Mouse (Mus musculus) intestine, embryonic 16.5 days (tissue): ENCODE results near the gene Nfic. TPM values are rescaled to one million over a fixed set of nuclear protein-coding genes. Genes with fewer than 3 reads are reported as not detected.
A peak's percentile ranks its signal among the peaks of the same experiment; 100 is the strongest.

ENCODE experiments used
- ATAC-seq: fragments of 200-750 bp; cut with Nextera tagmentation; 2 replicates; pipeline ENCODE4 v1.8.0; 2017; ENCODE audit warnings: moderate TSS enrichment, moderate library complexity
- H3K27ac ChIP-seq: fragments of 300-500 bp; sonication (generic); 2 replicates; pipeline ENCODE4 v1.5.1; 2014; ENCODE audit warnings: mild to moderate bottlenecking, low read length
- H3K27me3 ChIP-seq: fragments of 300-500 bp; sonication (generic); replicated peaks from 2 replicates; pipeline ENCODE4 v1.6.1; 2014; ENCODE audit warnings: low read length, control low read depth, mixed read lengths; ENCODE audit not compliant: control insufficient read depth, insufficient read depth
- H3K36me3 ChIP-seq: fragments of 300-500 bp; sonication (generic); 2 replicates; pipeline ENCODE4 v1.6.1; 2014; ENCODE audit warnings: low read length, control low read depth; ENCODE audit not compliant: control insufficient read depth, insufficient read depth
- H3K4me1 ChIP-seq: fragments of 300-500 bp; sonication (generic); 2 replicates; pipeline ENCODE4 v1.6.1; 2014; ENCODE audit warnings: low read length, control low read depth, mixed read lengths; ENCODE audit not compliant: control insufficient read depth, insufficient read depth
- H3K4me2 ChIP-seq: fragments of 300-500 bp; sonication (generic); 2 replicates; pipeline ENCODE4 v1.6.1; 2014; ENCODE audit warnings: low read depth, low read length, control low read depth
- H3K4me3 ChIP-seq: fragments of 300-500 bp; sonication (generic); 2 replicates; pipeline ENCODE4 v1.5.1; 2014; ENCODE audit warnings: mild to moderate bottlenecking, low read length
- H3K9ac ChIP-seq: fragments of 300-500 bp; sonication (generic); 2 replicates; pipeline ENCODE4 v1.6.1; 2014; ENCODE audit warnings: low read depth, low read length
- H3K9me3 ChIP-seq: fragments of 300-500 bp; sonication (generic); 2 replicates; pipeline ENCODE4 v1.6.1; 2016; ENCODE audit warnings: low read length, control low read depth; ENCODE audit not compliant: control insufficient read depth
- WGBS: fragments of 180-500 bp; shearing (Covaris S2); extraction: QIAGEN DNeasy Blood & Tissue Kit; methylation state at CpG from one replicate; pipeline ENCODE4 v1.1.7; 2014; 5-methylcytosine and 5-hydroxymethylcytosine counted together
- polyA plus RNA-seq: library from polyadenylated mRNA; unstranded; fragments of >200 nt; fragmentation: Nextera tagmentation; extraction: Ambion mirVana; gene quantifications from 2 replicates; pipeline ENCODE4 v1.2.1, GENCODE M21; 2015

Nfic gene
- polyA plus RNA-seq, 1 experiment from 2014 or later, result 49.8 TPM

DNA sequence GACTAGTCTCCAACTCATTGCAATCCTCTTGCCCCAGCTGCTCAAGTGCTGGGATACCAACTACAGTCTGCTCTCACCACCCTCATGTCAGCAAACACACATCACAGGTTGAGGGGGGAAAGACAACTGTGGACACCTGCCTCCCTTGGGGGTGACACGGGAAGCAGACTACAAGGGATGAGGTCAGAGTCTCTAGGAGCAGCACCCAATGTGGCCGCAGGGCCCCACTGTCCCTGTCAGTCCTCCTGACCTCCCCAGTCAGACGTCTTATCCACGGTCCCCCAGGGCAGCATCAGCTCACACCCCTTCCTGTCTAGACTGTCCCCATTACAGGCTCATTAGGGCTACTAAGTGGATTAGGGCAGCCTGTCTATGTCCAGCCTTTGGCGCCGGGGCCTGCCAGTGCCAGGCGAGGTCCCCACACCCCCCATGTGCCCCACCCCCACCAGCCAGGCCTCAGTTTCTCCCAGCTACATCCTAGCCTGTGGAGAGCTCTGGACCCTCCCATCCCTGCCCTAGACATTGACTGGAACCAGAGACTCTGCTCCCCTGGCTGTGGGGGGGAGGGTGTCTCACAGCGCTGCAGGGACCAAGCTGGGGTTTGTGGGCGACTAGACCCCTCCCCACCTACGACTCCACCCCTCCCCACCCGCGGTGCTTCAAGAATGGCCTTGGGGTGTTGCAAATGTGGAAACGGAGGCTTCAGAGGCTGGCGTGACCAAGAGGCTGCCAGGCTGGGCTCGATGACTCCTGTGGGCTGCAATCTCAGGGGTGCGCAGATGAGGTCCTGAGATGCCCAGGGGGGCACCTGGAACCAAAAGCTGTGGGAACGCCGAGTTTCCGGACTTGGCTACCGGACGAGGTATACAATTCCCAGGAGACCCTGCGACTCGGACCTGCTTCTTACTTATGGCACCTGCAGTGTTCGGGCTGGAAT lies 48.7 kb downstream of the Nfic start:
- peak overlapping the region; percentile 51 for H3K9ac ChIP-seq
- no peaks in the 10 kb centered on the region for H3K9me3 ChIP-seq
- no peak overlapping the region for H3K27ac ChIP-seq
- WGBS, result 41% methylated on average over 24 of the region's 24 CpGs
- no peak for ATAC-seq
- H3K4me3 ChIP-seq, result peak overlapping the region; percentile 28; the same call in 1 of the 2 replicates
- peak overlapping the region; percentile 41 for H3K4me2 ChIP-seq
- H3K36me3 ChIP-seq, result peaks cover 10% of the 10 kb centered on the region
- peaks cover 4% of the 10 kb centered on the region; the same call in 1 of the 2 replicates for H3K27me3 ChIP-seq
- H3K4me1 ChIP-seq, result peaks cover 70% of the 10 kb centered on the region

DNA sequence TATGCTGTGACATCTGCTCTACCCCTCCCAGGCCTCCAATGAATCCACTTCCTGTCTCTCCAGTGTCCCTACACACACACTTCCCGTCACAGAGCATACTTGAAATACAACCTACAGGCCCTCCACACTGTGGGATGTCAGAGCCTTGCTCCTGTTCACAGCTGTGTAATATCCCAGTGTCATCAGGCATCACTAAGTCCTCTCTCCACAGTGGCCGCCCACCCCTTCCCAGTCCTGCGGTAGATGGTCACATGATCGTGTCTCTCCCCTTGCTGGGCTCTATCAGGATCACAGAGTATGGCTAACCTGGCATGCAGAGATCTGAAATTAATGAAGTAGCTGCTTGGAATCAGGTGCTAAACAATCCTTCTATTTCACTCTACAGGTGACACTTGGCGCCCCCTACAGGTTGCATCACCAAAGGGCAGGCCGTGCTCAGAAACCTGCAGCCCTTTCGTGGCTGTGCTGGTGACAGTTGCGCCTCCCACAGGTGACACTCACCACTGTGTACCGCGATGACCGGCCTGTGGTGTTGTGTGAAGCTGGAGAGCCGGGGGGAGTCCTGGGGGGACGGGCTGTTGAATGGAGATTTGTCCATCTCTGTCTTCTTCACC lies 49.7 kb downstream of the Nfic start:
- Histone ChIP-seq H3K4me2 (no peak overlapping the region), H3K27me3 (peaks cover 4% of the 10 kb centered on the region; the same call in 1 of the 2 replicates), H3K4me1 (peaks cover 68% of the 10 kb centered on the region), H3K9ac (no peak overlapping the region), H3K9me3 (no peaks in the 10 kb centered on the region), H3K36me3 (peaks cover 10% of the 10 kb centered on the region), H3K27ac (no peak overlapping the region), H3K4me3 (no peak overlapping the region)
- ATAC-seq, result no peak
- 51% methylated on average over 13 of the region's 13 CpGs for WGBS

DNA sequence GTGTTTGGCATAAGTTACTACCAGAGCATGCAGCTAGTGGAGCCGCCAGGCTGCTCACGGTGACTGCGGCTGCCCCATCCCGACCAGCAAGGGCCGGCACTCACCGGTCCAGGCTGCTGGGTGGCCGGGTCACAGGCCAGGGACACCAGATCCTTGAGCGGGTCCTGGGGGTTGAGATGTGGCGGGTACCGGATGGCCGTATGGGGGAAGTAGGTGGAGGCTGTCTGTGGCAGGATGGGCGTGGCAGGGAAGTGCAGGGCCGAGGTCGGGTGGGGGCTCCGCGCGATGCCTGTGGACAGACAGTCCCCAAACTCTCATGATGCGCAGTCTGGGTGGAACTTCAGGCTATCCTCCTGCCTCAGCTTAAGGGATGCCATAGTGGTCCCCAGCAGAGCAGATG lies 50.7 kb downstream of the Nfic start:
- H3K9me3 ChIP-seq, result no peaks in the 10 kb centered on the region
- H3K36me3 ChIP-seq, result peaks cover 14% of the 10 kb centered on the region
- 0 out of 2 replicates have a peak overlapping the region, but pooled peaks have one; percentile 4 for H3K9ac ChIP-seq
- peaks cover 4% of the 10 kb centered on the region; the same call in 1 of the 2 replicates for H3K27me3 ChIP-seq
- ATAC-seq, result no peak
- no peak overlapping the region for H3K4me3 ChIP-seq
- H3K27ac ChIP-seq, result no peak overlapping the region
- WGBS, result 60% methylated on average over 18 of the region's 18 CpGs
- peaks cover 60% of the 10 kb centered on the region for H3K4me1 ChIP-seq
- no peak overlapping the region for H3K4me2 ChIP-seq

DNA sequence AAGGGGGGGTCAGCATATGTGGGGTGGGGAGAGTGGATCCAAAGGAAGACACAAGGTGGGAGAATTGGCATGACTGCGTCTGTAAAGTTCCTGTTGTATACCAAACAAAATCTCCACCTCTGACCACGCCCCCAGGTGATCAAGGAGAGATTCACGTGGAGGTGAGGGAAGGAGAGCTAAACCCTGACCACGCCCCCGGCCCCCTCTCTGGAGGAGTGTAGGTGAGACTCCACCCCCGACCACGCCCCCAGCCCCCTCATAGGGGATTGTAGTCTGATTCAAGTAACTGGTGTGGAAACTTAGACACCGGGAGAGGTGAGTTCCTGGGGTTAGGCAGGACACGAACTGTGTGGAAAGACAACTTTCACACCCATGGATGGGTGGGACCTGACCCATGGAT lies 51.4 kb downstream of the Nfic start:
- no peak overlapping the region for H3K4me3 ChIP-seq
- 29% methylated on average over 9 of the region's 9 CpGs for WGBS
- no peak for ATAC-seq
- H3K4me2 ChIP-seq, result no peak overlapping the region
- peaks cover 14% of the 10 kb centered on the region for H3K36me3 ChIP-seq
- H3K9ac ChIP-seq, result no peak overlapping the region
- no peak overlapping the region for H3K27ac ChIP-seq
- peaks cover 57% of the 10 kb centered on the region for H3K4me1 ChIP-seq
- H3K27me3 ChIP-seq, result peaks cover 4% of the 10 kb centered on the region; the same call in 1 of the 2 replicates
- H3K9me3 ChIP-seq, result no peaks in the 10 kb centered on the region

DNA sequence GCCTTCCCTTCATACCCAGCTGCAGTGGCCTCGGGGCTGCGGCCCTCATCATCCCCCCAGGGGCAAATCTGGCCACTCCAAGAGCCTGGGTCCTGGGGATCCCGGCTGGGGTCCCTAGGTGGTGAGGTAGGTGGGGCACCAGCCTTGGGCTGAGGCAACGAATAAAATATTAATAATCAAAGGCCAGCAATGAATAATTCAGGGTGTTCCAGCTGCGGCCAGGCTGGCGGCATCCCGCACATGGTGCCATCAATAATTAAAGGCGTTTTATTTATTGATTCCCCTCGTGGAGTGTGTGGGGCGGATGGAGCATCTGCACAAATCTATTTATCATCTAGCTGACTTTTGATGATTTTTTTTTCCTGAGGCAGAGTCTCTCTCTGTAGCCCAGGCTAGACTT lies 51.9 kb downstream of the Nfic start:
- Histone ChIP-seq H3K9me3 (no peaks in the 10 kb centered on the region), H3K4me1 (peaks cover 52% of the 10 kb centered on the region), H3K4me2 (no peak overlapping the region), H3K27ac (no peak overlapping the region), H3K4me3 (no peak overlapping the region), H3K9ac (peak overlapping the region; percentile 56; the same call in 1 of the 2 replicates), H3K27me3 (peaks cover 4% of the 10 kb centered on the region; the same call in 1 of the 2 replicates), H3K36me3 (peaks cover 14% of the 10 kb centered on the region)
- no peak for ATAC-seq
- WGBS, result 60% methylated on average over 10 of the region's 10 CpGs

DNA sequence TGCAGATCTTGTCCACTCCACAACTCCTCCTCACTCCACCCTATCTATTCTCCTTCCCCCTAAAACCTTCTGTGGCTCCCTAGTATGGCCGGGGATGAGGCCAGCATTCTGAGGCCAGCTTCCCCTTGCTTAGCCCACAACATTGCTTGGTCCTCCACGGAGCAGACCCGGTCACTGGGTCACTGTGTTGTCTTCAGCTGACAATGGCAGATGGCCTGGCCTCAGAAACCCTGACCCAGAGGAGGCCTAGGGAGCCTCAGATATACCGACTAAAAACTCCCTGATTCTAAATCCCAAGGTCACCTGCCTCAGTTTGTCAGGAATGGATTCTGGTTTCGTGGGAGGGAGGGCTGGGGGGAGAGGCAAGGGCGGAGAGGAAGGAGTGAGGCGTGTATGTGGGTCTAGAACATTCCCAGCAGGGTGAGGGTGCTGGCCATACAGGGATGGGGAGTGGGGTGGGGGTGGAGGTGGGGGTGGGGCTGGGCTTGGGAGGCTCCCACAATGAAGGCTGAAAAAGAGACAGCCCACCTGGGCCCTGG lies 53.1 kb downstream of the Nfic start:
- ATAC-seq, result no peak
- WGBS, result 31% methylated on average over 7 of the region's 7 CpGs
- Histone ChIP-seq H3K27me3 (peaks cover 4% of the 10 kb centered on the region; the same call in 1 of the 2 replicates), H3K9me3 (no peaks in the 10 kb centered on the region), H3K9ac (peak overlapping the region; percentile 56), H3K4me3 (0 out of 2 replicates have a peak overlapping the region, but pooled peaks have one; percentile 0), H3K4me2 (peak overlapping the region; percentile 46; the same call in 1 of the 2 replicates), H3K36me3 (peaks cover 19% of the 10 kb centered on the region), H3K27ac (peak overlapping the region; percentile 90), H3K4me1 (peaks cover 40% of the 10 kb centered on the region)

DNA sequence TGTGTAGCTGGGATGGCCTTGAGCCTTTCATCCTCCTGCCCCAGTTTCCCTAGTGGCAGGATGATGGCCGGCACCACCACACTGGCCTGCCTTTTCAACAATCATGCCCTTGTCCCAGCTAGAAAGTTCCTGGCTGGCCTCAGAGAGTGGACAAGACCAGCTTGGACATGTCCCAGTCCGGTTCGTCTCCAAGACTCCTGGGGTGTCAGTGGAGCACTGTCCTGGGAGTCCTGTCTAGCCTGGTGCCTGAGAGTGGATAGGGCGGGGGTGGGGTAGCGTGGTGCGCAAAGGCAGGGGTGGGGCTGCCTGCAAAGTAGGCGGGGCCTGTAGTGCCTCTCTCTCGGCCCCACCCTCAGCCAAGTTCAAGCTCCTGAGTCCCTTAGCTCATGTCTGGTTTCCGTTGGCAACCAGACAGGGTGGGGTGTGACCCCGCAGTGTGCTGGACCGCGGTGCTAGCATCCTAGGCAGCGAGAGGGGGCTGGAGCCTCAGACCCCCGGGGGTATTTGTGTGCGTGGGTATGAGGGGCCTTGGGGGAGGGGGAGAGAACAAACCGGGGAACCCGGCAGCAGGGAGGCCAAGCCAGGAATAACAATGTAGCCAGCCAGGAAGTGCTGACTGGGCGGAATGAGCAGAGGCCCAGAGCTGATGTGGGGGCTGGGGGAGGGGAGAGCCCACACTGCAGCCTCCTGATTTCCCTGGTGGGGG lies 53.8 kb downstream of the Nfic start:
- H3K4me3 ChIP-seq, result peak overlapping the region; percentile 30

DNA sequence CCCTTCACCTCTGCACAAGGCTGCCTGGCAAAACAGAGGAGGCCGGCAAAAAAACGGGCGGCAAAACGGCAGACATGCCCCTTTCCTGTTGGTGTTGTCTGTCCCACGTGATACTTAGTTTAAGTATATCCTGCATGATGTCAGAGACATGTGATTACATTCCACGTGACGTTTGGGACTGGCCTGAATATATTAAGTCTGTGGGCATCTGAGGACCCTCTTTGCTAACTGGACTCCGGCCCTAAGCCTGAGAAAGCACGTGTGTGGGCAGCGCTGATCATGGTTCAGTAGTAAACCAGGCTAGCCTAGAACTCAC lies 54.3 kb downstream of the Nfic start:
- ATAC-seq, result no peak
- Histone ChIP-seq H3K4me2 (no peak overlapping the region), H3K4me3 (no peak overlapping the region)

More for the DNA sequence above, 53.8 kb downstream of the Nfic start:
- H3K9ac ChIP-seq, result peak overlapping the region; percentile 56
- H3K27me3 ChIP-seq, result peaks cover under 1% of the 10 kb centered on the region; the same call in 1 of the 2 replicates
- H3K27ac ChIP-seq, result peak overlapping the region; percentile 90
- H3K4me2 ChIP-seq, result peak overlapping the region; percentile 46; the same call in 1 of the 2 replicates
- WGBS, result 9% methylated on average over 18 of the region's 18 CpGs
- H3K9me3 ChIP-seq, result no peaks in the 10 kb centered on the region
- peak; percentile 84 for ATAC-seq
- peaks cover 20% of the 10 kb centered on the region for H3K36me3 ChIP-seq
- peaks cover 34% of the 10 kb centered on the region for H3K4me1 ChIP-seq

More for the DNA sequence above, 54.3 kb downstream of the Nfic start:
- H3K27ac ChIP-seq, result peak overlapping the region; percentile 90
- H3K36me3 ChIP-seq, result peaks cover 19% of the 10 kb centered on the region
- H3K27me3 ChIP-seq, result no peaks in the 10 kb centered on the region; the same call in 1 of the 2 replicates
- no peaks in the 10 kb centered on the region for H3K9me3 ChIP-seq
- peak overlapping the region; percentile 56 for H3K9ac ChIP-seq
- WGBS, result 34% methylated on average over 10 of the region's 10 CpGs
- peaks cover 31% of the 10 kb centered on the region for H3K4me1 ChIP-seq
